Mouse (Mus musculus): Measurements from ENCODE around the gene Olfm2. TPM values are rescaled to one million over a fixed set of nuclear protein-coding genes. Genes with fewer than 3 reads are reported as not detected.

Gene Olfm2
- polyA plus RNA-seq, 1 experiment: 5.2 TPM

GRCm38 (mm10) chr9:20745129-20745966 is 801 bp downstream of the Olfm2 start:
- DNase-seq (ENCODE audit: low read depth): no peak

GRCm38 (mm10) chr9:20743946-20744738 is 2.0 kb downstream of the Olfm2 start:
- DNase-seq (ENCODE audit: low read depth): no peak

GRCm38 (mm10) chr9:20740407-20740806 is 5.7 kb downstream of the Olfm2 start:
- DNase-seq (ENCODE audit: low read depth): peak; percentile 28

GRCm38 (mm10) chr9:20738251-20738999 is 7.7 kb downstream of the Olfm2 start:
- no peak for DNase-seq (ENCODE audit: low read depth)

GRCm38 (mm10) chr9:20737227-20737626 is 8.9 kb downstream of the Olfm2 start:
- no peak for DNase-seq (ENCODE audit: low read depth)

- no peak for DNase-seq (ENCODE audit: low read depth)
Measured at GRCm38 (mm10) chr9:20734692-20735091, 11.5 kb downstream of the Olfm2 start.

GRCm38 (mm10) chr9:20731797-20732196 is 14.4 kb downstream of the Olfm2 start:
- DNase-seq (ENCODE audit: low read depth): no peak

GRCm38 (mm10) chr9:20729451-20729850 is 16.7 kb downstream of the Olfm2 start:
- DNase-seq (ENCODE audit: low read depth): no peak

- no peak for DNase-seq (ENCODE audit: low read depth)
Measured at GRCm38 (mm10) chr9:20727601-20728113, 18.5 kb downstream of the Olfm2 start.

- DNase-seq (ENCODE audit: low read depth): no peak
Measured at GRCm38 (mm10) chr9:20726859-20727600, 19.1 kb downstream of the Olfm2 start.

- DNase-seq (ENCODE audit: low read depth): no peak
Measured at GRCm38 (mm10) chr9:20726134-20726858, 19.9 kb downstream of the Olfm2 start.

- DNase-seq (ENCODE audit: low read depth): no peak
Measured at GRCm38 (mm10) chr9:20721582-20721981, 24.6 kb downstream of the Olfm2 start.

- no peak for DNase-seq (ENCODE audit: low read depth)
Measured at GRCm38 (mm10) chr9:20715332-20715731, 30.8 kb downstream of the Olfm2 start.

GRCm38 (mm10) chr9:20713478-20713987 is 32.6 kb downstream of the Olfm2 start:
- DNase-seq (ENCODE audit: low read depth): no peak

- DNase-seq (ENCODE audit: low read depth): no peak
Measured at GRCm38 (mm10) chr9:20712934-20713477, 33.1 kb downstream of the Olfm2 start.

GRCm38 (mm10) chr9:20710471-20710870 is 35.7 kb downstream of the Olfm2 start:
- DNase-seq (ENCODE audit: low read depth): no peak

GRCm38 (mm10) chr9:20705981-20706380 is 40.2 kb downstream of the Olfm2 start:
- no peak for DNase-seq (ENCODE audit: low read depth)

GRCm38 (mm10) chr9:20705420-20705819 is 40.7 kb downstream of the Olfm2 start:
- no peak for DNase-seq (ENCODE audit: low read depth)

GRCm38 (mm10) chr9:20703832-20704380 is 42.2 kb downstream of the Olfm2 start:
- DNase-seq (ENCODE audit: low read depth): no peak

GRCm38 (mm10) chr9:20697466-20697865 is 48.7 kb downstream of the Olfm2 start:
- DNase-seq (ENCODE audit: low read depth): no peak

All from gonadal fat pad, adult 2 months (tissue).